Mouse (Mus musculus): ENCODE data around the gene Gm20388. TPM values are rescaled to one million over a fixed set of nuclear protein-coding genes. Genes with fewer than 3 reads are reported as not detected.
A peak's percentile ranks its signal among the peaks of the same experiment; 100 is the strongest.

The Gm20388 gene
- polyA plus RNA-seq, 1 experiment from 2014 or later, result not detected

GRCm38 (mm10) chr8:121635534-121635933 lies 1724.9 kb downstream of the Gm20388 start:
- H3K9me3 ChIP-seq (replicated peaks), result no peaks in the 10 kb centered on the region
- no peak for DNase-seq
- no peak overlapping the region for H3K27ac ChIP-seq
- no peaks in the 10 kb centered on the region for H3K27me3 ChIP-seq
- H3K4me1 ChIP-seq (replicated peaks), result peaks cover 11% of the 10 kb centered on the region; the same call in 1 of the 2 replicates
- no peak overlapping the region for H3K9ac ChIP-seq
- H3K4me3 ChIP-seq (replicated peaks), result no peak overlapping the region
- no peaks in the 10 kb centered on the region for H3K36me3 ChIP-seq
- no peak overlapping the region for H3K4me2 ChIP-seq
- WGBS (ENCODE audit: insufficient replicate concordance), result 20% methylated on average over 6 of the region's 6 CpGs
- no peak for ATAC-seq (ENCODE audit: low read depth)

- Histone ChIP-seq H3K4me3 (replicated peaks) (no peak overlapping the region), H3K27me3 (no peaks in the 10 kb centered on the region), H3K9me3 (replicated peaks) (no peaks in the 10 kb centered on the region), H3K27ac (no peak overlapping the region), H3K9ac (no peak overlapping the region), H3K36me3 (no peaks in the 10 kb centered on the region), H3K4me2 (no peak overlapping the region), H3K4me1 (replicated peaks) (peaks cover 11% of the 10 kb centered on the region; the same call in 1 of the 2 replicates)
- DNase-seq (no peak), ATAC-seq (ENCODE audit: low read depth) (no peak)
- WGBS (ENCODE audit: insufficient replicate concordance), result 53% methylated on average over 8 of the region's 8 CpGs
Measured at GRCm38 (mm10) chr8:121636180-121636579, 1725.5 kb downstream of the Gm20388 start.

- no peaks in the 10 kb centered on the region for H3K9me3 ChIP-seq (replicated peaks)
- 51% methylated on average over 3 of the region's 3 CpGs for WGBS (ENCODE audit: insufficient replicate concordance)
- DNase-seq (no peak), ATAC-seq (ENCODE audit: low read depth) (no peak)
- H3K4me2 ChIP-seq, result no peak overlapping the region
- no peak overlapping the region for H3K4me3 ChIP-seq (replicated peaks)
- peaks cover 9% of the 10 kb centered on the region; the same call in 1 of the 2 replicates for H3K27me3 ChIP-seq
- H3K9ac ChIP-seq, result no peak overlapping the region
- no peaks in the 10 kb centered on the region for H3K36me3 ChIP-seq
- peaks cover 8% of the 10 kb centered on the region for H3K4me1 ChIP-seq (replicated peaks)
- H3K27ac ChIP-seq, result no peak overlapping the region
Measured at GRCm38 (mm10) chr8:121642804-121643203, 1732.2 kb downstream of the Gm20388 start.

GRCm38 (mm10) chr8:121643384-121643783 lies 1732.7 kb downstream of the Gm20388 start:
- WGBS (ENCODE audit: insufficient replicate concordance), result 23% methylated on average over 11 of the region's 11 CpGs
- Histone ChIP-seq H3K9ac (no peak overlapping the region), H3K27me3 (peaks cover 10% of the 10 kb centered on the region; the same call in 1 of the 2 replicates), H3K4me2 (no peak overlapping the region), H3K9me3 (replicated peaks) (no peaks in the 10 kb centered on the region), H3K4me1 (replicated peaks) (peaks cover 12% of the 10 kb centered on the region), H3K4me3 (replicated peaks) (no peak overlapping the region), H3K27ac (no peak overlapping the region), H3K36me3 (no peaks in the 10 kb centered on the region)
- ATAC-seq (ENCODE audit: low read depth) (no peak), DNase-seq (no peak)

GRCm38 (mm10) chr8:121647511-121648215 lies 1737.0 kb downstream of the Gm20388 start:
- H3K27me3 ChIP-seq, result peaks cover 47% of the 10 kb centered on the region
- no peak overlapping the region for H3K4me2 ChIP-seq
- no peak overlapping the region for H3K9ac ChIP-seq
- H3K4me1 ChIP-seq (replicated peaks), result peaks cover 31% of the 10 kb centered on the region
- DNase-seq (no peak), ATAC-seq (ENCODE audit: low read depth) (no peak)
- no peaks in the 10 kb centered on the region for H3K36me3 ChIP-seq
- H3K9me3 ChIP-seq (replicated peaks), result no peaks in the 10 kb centered on the region
- 74% methylated on average over 12 of the region's 12 CpGs for WGBS (ENCODE audit: insufficient replicate concordance)
- no peak overlapping the region for H3K4me3 ChIP-seq (replicated peaks)
- no peak overlapping the region for H3K27ac ChIP-seq

- H3K27ac ChIP-seq, result no peak overlapping the region
- H3K9ac ChIP-seq, result no peak overlapping the region
- ATAC-seq (ENCODE audit: low read depth), result no peak
- 65% methylated on average over 16 of the region's 16 CpGs for WGBS (ENCODE audit: insufficient replicate concordance)
- peaks cover 33% of the 10 kb centered on the region for H3K4me1 ChIP-seq (replicated peaks)
- H3K4me3 ChIP-seq (replicated peaks), result no peak overlapping the region
- no peaks in the 10 kb centered on the region for H3K9me3 ChIP-seq (replicated peaks)
- peaks cover 54% of the 10 kb centered on the region for H3K27me3 ChIP-seq
- H3K4me2 ChIP-seq, result no peak overlapping the region
- no peak for DNase-seq
- no peaks in the 10 kb centered on the region for H3K36me3 ChIP-seq
Measured at GRCm38 (mm10) chr8:121648451-121648850, 1737.8 kb downstream of the Gm20388 start.

GRCm38 (mm10) chr8:121649423-121649822 lies 1738.8 kb downstream of the Gm20388 start:
- Histone ChIP-seq H3K4me2 (no peak overlapping the region), H3K9me3 (replicated peaks) (no peaks in the 10 kb centered on the region), H3K27ac (no peak overlapping the region), H3K36me3 (no peaks in the 10 kb centered on the region), H3K27me3 (peaks cover 64% of the 10 kb centered on the region), H3K4me3 (replicated peaks) (no peak overlapping the region), H3K4me1 (replicated peaks) (peaks cover 37% of the 10 kb centered on the region), H3K9ac (no peak overlapping the region)
- ATAC-seq (ENCODE audit: low read depth) (no peak), DNase-seq (no peak)
- 64% methylated on average over 5 of the region's 5 CpGs for WGBS (ENCODE audit: insufficient replicate concordance)

GRCm38 (mm10) chr8:121649904-121650303 lies 1739.3 kb downstream of the Gm20388 start:
- Histone ChIP-seq H3K9me3 (replicated peaks) (no peaks in the 10 kb centered on the region), H3K9ac (no peak overlapping the region), H3K4me2 (peak overlapping the region; percentile 67; the same call in 1 of the 2 replicates), H3K27ac (no peak overlapping the region), H3K4me3 (replicated peaks) (no peak overlapping the region), H3K4me1 (replicated peaks) (peaks cover 37% of the 10 kb centered on the region), H3K36me3 (no peaks in the 10 kb centered on the region), H3K27me3 (peaks cover 69% of the 10 kb centered on the region)
- 64% methylated on average over 10 of the region's 10 CpGs for WGBS (ENCODE audit: insufficient replicate concordance)
- DNase-seq, result no peak
- no peak for ATAC-seq (ENCODE audit: low read depth)

- DNase-seq (no peak), ATAC-seq (ENCODE audit: low read depth) (no peak)
- H3K4me3 ChIP-seq (replicated peaks), result peak overlapping the region; percentile 56
- WGBS (ENCODE audit: insufficient replicate concordance), result 31% methylated on average over 20 of the region's 20 CpGs
- peak overlapping the region; percentile 67 for H3K4me2 ChIP-seq
- H3K36me3 ChIP-seq, result no peaks in the 10 kb centered on the region
- peaks cover 74% of the 10 kb centered on the region for H3K27me3 ChIP-seq
- no peak overlapping the region for H3K27ac ChIP-seq
- peaks cover 37% of the 10 kb centered on the region for H3K4me1 ChIP-seq (replicated peaks)
- H3K9ac ChIP-seq, result no peak overlapping the region
- no peaks in the 10 kb centered on the region for H3K9me3 ChIP-seq (replicated peaks)
Measured at GRCm38 (mm10) chr8:121650389-121651307, 1740.0 kb downstream of the Gm20388 start.

GRCm38 (mm10) chr8:121651308-121651873 lies 1740.8 kb downstream of the Gm20388 start:
- Histone ChIP-seq H3K27me3 (peaks cover 80% of the 10 kb centered on the region), H3K9ac (peak overlapping the region; percentile 36; the same call in 1 of the 2 replicates), H3K4me1 (replicated peaks) (peaks cover 34% of the 10 kb centered on the region), H3K4me2 (peak overlapping the region; percentile 67), H3K4me3 (replicated peaks) (peak overlapping the region; percentile 56), H3K9me3 (replicated peaks) (no peaks in the 10 kb centered on the region), H3K36me3 (no peaks in the 10 kb centered on the region), H3K27ac (no peak overlapping the region)
- 20% methylated on average over 47 of the region's 47 CpGs for WGBS (ENCODE audit: insufficient replicate concordance)
- ATAC-seq (ENCODE audit: low read depth), result no peak
- no peak for DNase-seq

- Histone ChIP-seq H3K36me3 (no peaks in the 10 kb centered on the region), H3K4me1 (replicated peaks) (peaks cover 30% of the 10 kb centered on the region), H3K27ac (no peak overlapping the region), H3K4me3 (replicated peaks) (peak overlapping the region; percentile 56), H3K4me2 (peak overlapping the region; percentile 67), H3K27me3 (peaks cover 84% of the 10 kb centered on the region), H3K9me3 (replicated peaks) (no peaks in the 10 kb centered on the region), H3K9ac (peak overlapping the region; percentile 36)
- 1% methylated on average over 46 of the region's 56 CpGs for WGBS (ENCODE audit: insufficient replicate concordance)
- ATAC-seq (ENCODE audit: low read depth), result no peak
- peak; percentile 9 for DNase-seq
Measured at GRCm38 (mm10) chr8:121651874-121652361, 1741.3 kb downstream of the Gm20388 start.

All from liver, embryonic 13.5 days (tissue).